Mouse (Mus musculus) hematopoietic multipotent progenitor cell, adult 10-12 weeks (in vitro differentiated cells): Measurements from ENCODE around the gene Mrgprf. TPM values are rescaled to one million over a fixed set of nuclear protein-coding genes. Genes with fewer than 3 reads are reported as not detected.

Source experiments
- polyA plus RNA-seq: library from polyadenylated mRNA; stranded (reverse); fragments of >175 nt; gene quantifications from 2 replicates; pipeline ENCODE4 v1.2.3, GENCODE M21; 2012; ENCODE audit warnings: low replicate concordance

Mrgprf gene
- not detected in 2 replicates for polyA plus RNA-seq

DNA sequence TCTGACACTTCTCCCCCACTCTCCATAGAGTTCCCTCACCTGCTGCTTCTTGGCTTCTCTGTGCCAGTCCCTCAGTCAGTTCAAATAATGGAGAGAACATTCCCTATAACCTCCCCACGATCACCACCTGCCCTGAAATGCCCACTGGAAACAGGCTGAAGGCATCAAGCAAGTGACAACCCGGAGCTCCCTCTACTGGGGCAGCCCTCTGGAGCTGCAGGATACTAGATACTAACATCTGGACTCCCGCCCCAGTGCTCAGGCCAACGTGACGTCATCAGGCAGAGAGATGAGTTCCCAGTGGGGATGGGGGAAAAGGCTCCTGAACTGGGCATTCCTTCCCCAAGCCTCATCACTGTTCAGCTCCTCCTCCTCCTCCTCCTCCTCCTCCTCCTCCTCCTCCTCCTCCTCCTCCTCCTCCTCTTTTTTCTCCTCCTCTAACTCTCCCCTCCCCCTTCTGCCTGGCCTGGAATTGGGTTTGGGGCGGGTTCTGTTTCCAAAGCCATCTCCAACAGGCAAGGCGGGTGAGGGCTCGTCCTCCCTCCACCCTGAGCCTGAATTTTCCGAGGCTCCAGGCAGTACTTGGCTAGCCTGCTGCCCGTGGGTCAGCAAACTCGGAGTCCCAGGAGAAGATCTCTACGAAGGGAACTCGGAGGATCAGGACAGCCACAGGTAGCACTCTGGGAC is at the start of gene Mrgprf:
TSS of gene Mrgprf (plus strand) at position 508 of the 687 bp plus-strand sequence.

DNA sequence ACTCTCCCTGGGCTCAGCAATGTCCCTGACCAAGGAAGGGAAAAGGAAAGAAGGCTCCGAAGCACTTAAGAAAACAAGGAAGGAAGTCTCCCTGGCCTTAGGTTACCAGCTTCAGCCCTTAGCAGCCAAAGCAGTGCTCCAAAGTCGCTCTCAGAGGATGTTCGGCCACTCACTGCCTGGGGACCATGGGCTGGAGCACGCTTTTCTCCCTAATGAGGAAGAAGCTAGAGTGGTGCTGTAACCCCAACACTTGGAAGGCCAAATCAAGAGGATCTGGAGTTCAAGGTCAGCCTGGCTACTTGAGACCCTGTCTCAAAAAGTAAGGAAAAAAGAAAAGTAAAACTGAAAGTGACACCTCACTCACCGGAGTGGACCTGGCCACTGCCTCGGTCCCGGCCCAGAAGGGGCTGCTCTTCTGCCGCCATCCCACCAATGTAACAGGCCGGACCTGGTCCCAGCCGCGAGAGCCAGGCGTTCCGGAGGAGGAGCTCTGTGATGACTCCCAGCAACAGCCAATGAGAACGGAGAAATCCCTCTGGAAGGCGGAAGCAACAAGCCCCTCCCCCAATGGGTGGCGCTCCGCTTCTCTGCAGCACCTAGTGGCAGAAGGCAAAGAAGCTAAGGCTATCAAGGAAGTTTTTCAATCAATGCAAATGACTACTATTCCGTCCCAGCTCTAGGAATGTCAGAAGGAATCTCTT is 17.0 kb upstream of the Mrgprf start, which contains the start of gene Tpcn2:
TSS of gene Tpcn2 (minus strand) at position 525 of the 701 bp plus-strand sequence.

DNA sequence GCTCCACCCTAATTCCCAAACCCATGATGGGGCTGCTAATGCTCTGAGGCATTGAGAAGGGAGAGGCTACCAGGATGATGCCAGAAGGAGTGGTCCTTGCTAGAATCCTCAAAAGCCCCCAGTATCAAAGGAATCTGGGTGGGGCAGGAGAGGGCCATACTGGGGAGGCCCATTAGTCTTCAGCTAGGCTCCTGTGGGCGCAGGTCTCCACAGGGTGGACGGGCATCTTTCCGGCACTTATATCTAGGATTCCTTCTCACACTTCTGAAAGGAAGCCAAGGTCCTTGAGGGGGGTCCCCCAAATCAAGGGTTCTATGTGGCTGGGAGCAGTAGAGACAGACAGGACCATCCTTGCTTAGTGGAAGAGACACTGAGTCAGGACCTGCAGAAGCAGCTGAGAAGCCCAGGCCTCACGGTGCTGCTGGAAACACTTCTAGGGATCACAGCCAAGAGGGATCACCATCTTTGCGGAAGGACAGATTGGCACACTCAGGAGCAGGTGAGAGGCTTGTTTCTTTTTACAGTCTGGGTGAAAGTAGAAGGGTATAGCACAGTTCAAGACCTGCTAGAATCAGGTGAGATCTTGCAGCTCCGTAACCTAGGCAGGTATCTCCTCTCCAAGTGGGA is 14.3 kb downstream of the Mrgprf start, which contains the start of gene Mrgprd:
TSS of gene Mrgprd (plus strand) at position 51 of the 627 bp plus-strand sequence.

Other genes with a start within 250 kb of the Mrgprf start
- 2.4 and 6.6 TPM in 2 replicates for gene 1810010D01Rik, start 92.7 kb upstream of the Mrgprf start, polyA plus RNA-seq
- gene Tpcn2, start 16.8 kb upstream of the Mrgprf start, polyA plus RNA-seq = 11.0 and 17.6 TPM in 2 replicates
- gene Mrgprd, start 14.0 kb downstream of the Mrgprf start, polyA plus RNA-seq = not detected in 2 replicates